Comparison of ENCODE assay signal across 8 mouse cellular contexts in the genomic region with DNA sequence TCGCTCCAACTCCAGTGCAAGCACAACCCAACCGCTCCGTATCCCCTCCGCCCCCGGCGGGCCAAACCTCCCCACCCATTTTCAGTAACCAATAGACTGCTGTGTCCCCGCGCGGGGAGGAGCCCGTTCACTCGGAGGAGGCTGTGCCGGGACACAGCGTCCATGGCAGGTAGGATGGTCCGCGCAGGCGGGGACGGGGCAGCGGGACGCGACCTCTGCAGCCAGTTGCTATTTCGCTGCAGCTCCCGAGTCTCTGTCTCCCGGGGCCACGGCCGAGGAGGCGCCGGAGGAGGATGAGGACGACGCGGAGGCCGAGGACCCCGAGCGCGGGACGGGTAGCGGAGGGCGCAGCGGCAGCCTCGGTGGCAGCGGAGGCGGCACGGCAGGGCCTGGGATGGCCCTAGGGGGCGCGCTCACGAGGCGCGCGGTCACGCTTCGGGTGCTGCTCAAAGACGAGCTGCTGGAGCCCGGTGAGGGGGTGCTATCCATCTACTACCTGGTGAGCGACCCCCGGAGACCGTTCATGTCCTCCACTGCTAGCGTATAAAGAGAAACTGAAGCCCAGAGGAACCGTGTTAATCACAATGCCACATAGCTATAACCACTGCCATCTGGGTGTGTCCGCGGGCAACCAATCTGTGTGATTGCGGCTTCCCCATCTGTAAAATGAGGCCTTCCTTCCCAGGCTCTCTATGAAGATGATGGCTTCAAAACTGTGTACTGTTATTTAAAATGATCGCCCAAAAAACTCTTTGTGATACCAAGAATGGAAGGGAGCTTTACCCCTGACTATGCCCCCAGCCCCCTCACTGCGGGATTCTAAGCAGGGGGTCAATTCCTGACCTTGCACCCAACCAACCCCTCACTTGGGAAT. TPM values are rescaled to one million over a fixed set of nuclear protein-coding genes. Genes with fewer than 3 reads are reported as not detected.
DNase-seq lines count a peak whose midpoint lies in the region; ATAC-seq and TF ChIP-seq lines count a peak whose summit lies in the region.

No protein-coding gene starts in this region.

- no peak for TF ChIP-seq EP300 in CH12.LX (IDR thresholded peaks at IDR 0.05; ENCODE audit: low read length)
- no peak; the same call in 1 of the 2 replicates for TF ChIP-seq EP300 in heart, postnatal 0 days (IDR thresholded peaks at IDR 0.05; ENCODE audit: low read depth)

- H3K4me2 ChIP-seq in CH12.LX (ENCODE audit: insufficient read depth, low read depth, poor library complexity, severe bottlenecking) = peak overlapping the region; percentile 94
- H3K4me2 ChIP-seq in forebrain, embryonic 11.5 days (ENCODE audit: low read depth, low read length, severe bottlenecking) = peak overlapping the region; percentile 99
- H3K4me2 ChIP-seq in heart, postnatal 0 days (ENCODE audit: low read depth, low read length) = peak overlapping the region; percentile 98
- peak overlapping the region; percentile 87 for H3K4me2 ChIP-seq in liver, embryonic 16.5 days (ENCODE audit: low read depth, low read length)
- H3K4me2 ChIP-seq in neural tube, embryonic 13.5 days = peak overlapping the region; percentile 91

- TF ChIP-seq CTCF in CH12.LX (conservative IDR thresholded peaks at IDR 0.05 in 1 of 2, IDR thresholded peaks at IDR 0.05 in 1 of 2; ENCODE audit: low read depth in 2 of 2, low read length in 2 of 2) = peak in 1 of 2 experiments; percentile 57; a peak in 2 of 4 replicates
- TF ChIP-seq CTCF in heart, postnatal 0 days (IDR thresholded peaks at IDR 0.05; ENCODE audit: low read depth) = peak; percentile 17; the same call in 1 of the 2 replicates
- no peak for TF ChIP-seq CTCF in testis, adult 2 months (IDR thresholded peaks at IDR 0.05; ENCODE audit: control insufficient read depth, insufficient read depth, insufficient replicate concordance, low read depth, low read length)

- no peak for TF ChIP-seq RAD21 in CH12.LX (IDR thresholded peaks at IDR 0.05; ENCODE audit: low read depth, low read length)

- 2% methylated on average over 60 of the region's 62 CpGs for WGBS in forebrain, embryonic 11.5 days
- 1% methylated on average over 58 of the region's 62 CpGs for WGBS in heart, postnatal 0 days
- 1% methylated on average over 62 of the region's 62 CpGs for WGBS in liver, embryonic 16.5 days (ENCODE audit: insufficient replicate concordance)
- 1% methylated on average over 61 of the region's 62 CpGs for WGBS in neural tube, embryonic 13.5 days

- dilution Hi-C loops in CH12.LX (cut with MboI; ENCODE audit: extremely low pct_ligation_motif_present, extremely low pct_unique_long_range_greater_than_20kb, low sequenced_read_pairs) = no loop called here

- peaks cover 16 to 28% of the 10 kb centered on the region in 2 experiments for H3K36me3 ChIP-seq in CH12.LX (replicated peaks in 1 of 2; ENCODE audit: control insufficient read depth in 1 of 2, insufficient read depth in 1 of 2, low read length in 1 of 2)
- peaks cover 5% of the 10 kb centered on the region; the same call in 1 of the 2 replicates for H3K36me3 ChIP-seq in forebrain, embryonic 11.5 days (ENCODE audit: control insufficient read depth, insufficient read depth, low read length)
- H3K36me3 ChIP-seq in heart, postnatal 0 days (replicated peaks; ENCODE audit: control insufficient read depth, insufficient read depth, low read length) = peaks cover 23% of the 10 kb centered on the region
- no peaks in the 10 kb centered on the region for H3K36me3 ChIP-seq in liver, embryonic 16.5 days (ENCODE audit: control insufficient read depth, insufficient read depth)
- peaks cover 31% of the 10 kb centered on the region for H3K36me3 ChIP-seq in neural tube, embryonic 13.5 days
- no peaks in the 10 kb centered on the region for H3K36me3 ChIP-seq in testis, adult 2 months (ENCODE audit: control insufficient read depth, insufficient read depth, low read length)

- ATAC-seq in forebrain, embryonic 11.5 days (replicated peaks; ENCODE audit: low FRiP score) = peak; percentile 90
- ATAC-seq in heart, postnatal 0 days (ENCODE audit: insufficient read depth, low read depth) = peak; percentile 90
- peak; percentile 89 for ATAC-seq in liver, embryonic 16.5 days (ENCODE audit: low read depth)
- ATAC-seq in neural tube, embryonic 13.5 days (ENCODE audit: low read depth) = peak; percentile 93

- peak; percentile 72 for TF ChIP-seq POLR2A in CH12.LX (IDR thresholded peaks at IDR 0.05; ENCODE audit: low read depth, low read length)
- peak; percentile 66 for TF ChIP-seq POLR2A in testis, adult 2 months (IDR thresholded peaks at IDR 0.05; ENCODE audit: control insufficient read depth, low read depth, low read length)

- H3K4me3 ChIP-seq in CH12.LX (replicated peaks in 1 of 3; ENCODE audit: low read depth in 2 of 3, low read length in 2 of 3, poor library complexity in 1 of 3) = peak overlapping the region; percentile 65 to 91 (median 77)
- H3K4me3 ChIP-seq in forebrain, embryonic 11.5 days (ENCODE audit: low read depth, low read length) = peak overlapping the region; percentile 78
- peak overlapping the region; percentile 91 for H3K4me3 ChIP-seq in heart, postnatal 0 days (ENCODE audit: low read depth, low read length)
- peak overlapping the region; percentile 79 for H3K4me3 ChIP-seq in liver, embryonic 16.5 days (ENCODE audit: low read depth, low read length)
- peak overlapping the region; percentile 67 for H3K4me3 ChIP-seq in neural tube, embryonic 13.5 days
- peak overlapping the region; percentile 82 for H3K4me3 ChIP-seq in testis, adult 2 months (ENCODE audit: control insufficient read depth, low read depth, low read length)

- peak overlapping the region; percentile 82 for H3K9ac ChIP-seq in CH12.LX (ENCODE audit: insufficient read depth, low read depth)
- H3K9ac ChIP-seq in forebrain, embryonic 11.5 days (ENCODE audit: low read length) = peak overlapping the region; percentile 83
- H3K9ac ChIP-seq in heart, postnatal 0 days (replicated peaks; ENCODE audit: low read depth, low read length) = peak overlapping the region; percentile 60
- peak overlapping the region; percentile 72 for H3K9ac ChIP-seq in liver, embryonic 16.5 days (ENCODE audit: low read depth, low read length)
- peak overlapping the region; percentile 80 for H3K9ac ChIP-seq in neural tube, embryonic 13.5 days

- peak overlapping the region; percentile 45; the same call in 1 of the 2 replicates for H3K27ac ChIP-seq in CH12.LX (ENCODE audit: insufficient read depth, low read depth)
- H3K27ac ChIP-seq in forebrain, embryonic 11.5 days (ENCODE audit: low read depth, low read length) = peak overlapping the region; percentile 94
- peak overlapping the region; percentile 81 for H3K27ac ChIP-seq in heart, postnatal 0 days (ENCODE audit: low read depth)
- peak overlapping the region; percentile 64 for H3K27ac ChIP-seq in liver, embryonic 16.5 days (ENCODE audit: low read length)
- H3K27ac ChIP-seq in neural tube, embryonic 13.5 days (replicated peaks) = peak overlapping the region; percentile 95
- H3K27ac ChIP-seq in testis, adult 2 months (ENCODE audit: control insufficient read depth, insufficient read depth, low read depth, low read length) = peak overlapping the region; percentile 79; the same call in 1 of the 2 replicates

- peaks cover 9 to 27% of the 10 kb centered on the region in 2 experiments for H3K4me1 ChIP-seq in CH12.LX (ENCODE audit: control insufficient read depth in 1 of 2, insufficient read depth in 2 of 2)
- H3K4me1 ChIP-seq in forebrain, embryonic 11.5 days (replicated peaks; ENCODE audit: control insufficient read depth, insufficient read depth, low read length) = peaks cover 8% of the 10 kb centered on the region; the same call in 1 of the 2 replicates
- H3K4me1 ChIP-seq in heart, postnatal 0 days (ENCODE audit: control insufficient read depth, insufficient read depth) = peaks cover 16% of the 10 kb centered on the region
- H3K4me1 ChIP-seq in liver, embryonic 16.5 days (ENCODE audit: control insufficient read depth, low read depth, low read length) = peaks cover 26% of the 10 kb centered on the region
- peaks cover 41% of the 10 kb centered on the region for H3K4me1 ChIP-seq in neural tube, embryonic 13.5 days (replicated peaks)
- peaks cover 36% of the 10 kb centered on the region for H3K4me1 ChIP-seq in testis, adult 2 months (ENCODE audit: control insufficient read depth, insufficient read depth, low read length)

- H3K79me2 ChIP-seq in CH12.LX (replicated peaks; ENCODE audit: control insufficient read depth, extremely low read depth, insufficient read depth, poor library complexity, severe bottlenecking) = peaks cover 5% of the 10 kb centered on the region; the same call in 1 of the 2 replicates

- no peaks in the 10 kb centered on the region for H3K27me3 ChIP-seq in CH12.LX (replicated peaks)
- no peaks in the 10 kb centered on the region for H3K27me3 ChIP-seq in forebrain, embryonic 11.5 days (ENCODE audit: control insufficient read depth, insufficient read depth, low read length)
- no peaks in the 10 kb centered on the region for H3K27me3 ChIP-seq in heart, postnatal 0 days (ENCODE audit: control insufficient read depth, insufficient read depth, low read length)
- H3K27me3 ChIP-seq in liver, embryonic 16.5 days (ENCODE audit: control insufficient read depth, insufficient read depth, low read depth, low read length) = no peaks in the 10 kb centered on the region; the same call in 1 of the 2 replicates
- no peaks in the 10 kb centered on the region for H3K27me3 ChIP-seq in neural tube, embryonic 13.5 days
- H3K27me3 ChIP-seq in testis, adult 2 months (ENCODE audit: control insufficient read depth, insufficient read depth, low read length) = no peaks in the 10 kb centered on the region

- DNase-seq in CH12.LX (ENCODE audit: extremely low read depth) = peak; percentile 89
- peak; percentile 83 for DNase-seq in c-Kit-positive CD71-positive TER-119-negative erythroid progenitor cells, embryonic 14.5 days (ENCODE audit: low read depth)
- peak; percentile 96 for DNase-seq in forebrain, embryonic 11.5 days (ENCODE audit: low spot score)
- peak; percentile 94 for DNase-seq in heart, postnatal 0 days (ENCODE audit: low spot score)
- DNase-seq in kidney, postnatal 4 days = peak; percentile 91 to 96

- in situ Hi-C loops in CH12.LX (cut with MboI; ENCODE audit: low pct_ligation_motif_present, low pct_unique_long_range_greater_than_20kb, low sequenced_read_pairs) = loop anchor here (5.0 kb wide), 1 partner anchor 37 kb away; the partner anchor contains the start of gene Shd

- H3K9me3 ChIP-seq in CH12.LX (replicated peaks; ENCODE audit: low read length) = no peaks in the 10 kb centered on the region
- H3K9me3 ChIP-seq in forebrain, embryonic 11.5 days (ENCODE audit: control insufficient read depth, low read length) = no peaks in the 10 kb centered on the region
- H3K9me3 ChIP-seq in heart, postnatal 0 days (replicated peaks; ENCODE audit: control insufficient read depth, low read length) = no peaks in the 10 kb centered on the region
- no peaks in the 10 kb centered on the region for H3K9me3 ChIP-seq in liver, embryonic 16.5 days (replicated peaks; ENCODE audit: control insufficient read depth, low read length)
- no peaks in the 10 kb centered on the region for H3K9me3 ChIP-seq in neural tube, embryonic 13.5 days

RNA-seq across cellular contexts. Expression of gene Mpnd, which starts 3.8 kb away (rescaled TPM):
- total RNA-seq in CH12.LX (2012; rRNA removed) (38.9 and 55.1 TPM in 2 replicates), CH12.LX (2014; rRNA removed) (23.4 and 24.5 TPM in 2 replicates)
- polyA plus RNA-seq in CH12.LX (2012; ENCODE audit: insufficient read length, low read depth) = 25.3 and 26.8 TPM in 2 replicates
- 164 and 191 TPM in 2 replicates for polyA plus RNA-seq in forebrain, embryonic 11.5 days (2014; fragmentation: Nextera tagmentation; extraction: Ambion mirVana)
- total RNA-seq in heart, postnatal 0 days (2014; rRNA removed; ENCODE audit: low replicate concordance) = 100 and 114 TPM in 2 replicates
- 42.5 and 42.9 TPM in 2 replicates for polyA plus RNA-seq in heart, postnatal 0 days (2015; fragmentation: Nextera tagmentation; extraction: Ambion mirVana)
- 14.9 and 16.2 TPM in 2 replicates for polyA plus RNA-seq in liver, embryonic 16.5 days (2015; fragmentation: Nextera tagmentation; extraction: Ambion mirVana)
- polyA plus RNA-seq in neural tube, embryonic 13.5 days (2015; fragmentation: Nextera tagmentation; extraction: Ambion mirVana) = 156 and 174 TPM in 2 replicates
- polyA plus RNA-seq in testis, adult 2 months (2012; rRNA removed) = 12.7 and 13.1 TPM in 2 replicates

RNA-seq across cellular contexts. Expression of gene Stap2, which starts 3.9 kb away (rescaled TPM):
- total RNA-seq in CH12.LX (2012; rRNA removed) = 2.2 and 3.2 TPM in 2 replicates
- 0.41 and 0.52 TPM in 2 replicates for total RNA-seq in CH12.LX (2014; rRNA removed)
- polyA plus RNA-seq in CH12.LX (2012; ENCODE audit: insufficient read length, low read depth) = 0.51 and 0.91 TPM in 2 replicates
- 5.3 and 6.4 TPM in 2 replicates for polyA plus RNA-seq in forebrain, embryonic 11.5 days (2014; fragmentation: Nextera tagmentation; extraction: Ambion mirVana)
- total RNA-seq in heart, postnatal 0 days (2014; rRNA removed; ENCODE audit: low replicate concordance) = 14.3 and 23.7 TPM in 2 replicates
- polyA plus RNA-seq in heart, postnatal 0 days (2015; fragmentation: Nextera tagmentation; extraction: Ambion mirVana) = 16.0 and 17.2 TPM in 2 replicates
- 3.5 and 4.5 TPM in 2 replicates for polyA plus RNA-seq in liver, embryonic 16.5 days (2015; fragmentation: Nextera tagmentation; extraction: Ambion mirVana)
- 6.4 and 7.4 TPM in 2 replicates for polyA plus RNA-seq in neural tube, embryonic 13.5 days (2015; fragmentation: Nextera tagmentation; extraction: Ambion mirVana)
- 18.4 and 19.1 TPM in 2 replicates for polyA plus RNA-seq in testis, adult 2 months (2012; rRNA removed)

RNA-seq across cellular contexts. Expression of gene Fsd1, which starts 23.0 kb away (rescaled TPM):
- total RNA-seq in CH12.LX (2012; rRNA removed) (0.21 and 0.50 TPM in 2 replicates), CH12.LX (2014; rRNA removed) (not detected in 2 replicates)
- not detected in 2 replicates for polyA plus RNA-seq in CH12.LX (2012; ENCODE audit: insufficient read length, low read depth)
- 61.9 and 71.1 TPM in 2 replicates for polyA plus RNA-seq in forebrain, embryonic 11.5 days (2014; fragmentation: Nextera tagmentation; extraction: Ambion mirVana)
- total RNA-seq in heart, postnatal 0 days (2014; rRNA removed; ENCODE audit: low replicate concordance) = not detected in 2 replicates
- 0.26 and 0.51 TPM in 2 replicates for polyA plus RNA-seq in heart, postnatal 0 days (2015; fragmentation: Nextera tagmentation; extraction: Ambion mirVana)
- 0.22 and 0.26 TPM in 2 replicates for polyA plus RNA-seq in liver, embryonic 16.5 days (2015; fragmentation: Nextera tagmentation; extraction: Ambion mirVana)
- polyA plus RNA-seq in neural tube, embryonic 13.5 days (2015; fragmentation: Nextera tagmentation; extraction: Ambion mirVana) = 145 and 165 TPM in 2 replicates
- polyA plus RNA-seq in testis, adult 2 months (2012; rRNA removed) = 2.3 and 2.4 TPM in 2 replicates

RNA-seq across cellular contexts. Expression of gene Sh3gl1, which starts 27.1 kb away (rescaled TPM):
- total RNA-seq in CH12.LX (2012; rRNA removed) = 29.3 and 33.5 TPM in 2 replicates
- 38.0 and 39.4 TPM in 2 replicates for total RNA-seq in CH12.LX (2014; rRNA removed)
- 32.1 and 39.0 TPM in 2 replicates for polyA plus RNA-seq in CH12.LX (2012; ENCODE audit: insufficient read length, low read depth)
- 129 and 133 TPM in 2 replicates for polyA plus RNA-seq in forebrain, embryonic 11.5 days (2014; fragmentation: Nextera tagmentation; extraction: Ambion mirVana)
- total RNA-seq in heart, postnatal 0 days (2014; rRNA removed; ENCODE audit: low replicate concordance) = 45.8 and 61.1 TPM in 2 replicates
- polyA plus RNA-seq in heart, postnatal 0 days (2015; fragmentation: Nextera tagmentation; extraction: Ambion mirVana) = 43.5 and 49.5 TPM in 2 replicates
- polyA plus RNA-seq in liver, embryonic 16.5 days (2015; fragmentation: Nextera tagmentation; extraction: Ambion mirVana) = 44.9 and 46.0 TPM in 2 replicates
- polyA plus RNA-seq in neural tube, embryonic 13.5 days (2015; fragmentation: Nextera tagmentation; extraction: Ambion mirVana) = 112 and 114 TPM in 2 replicates
- 91.9 and 105 TPM in 2 replicates for polyA plus RNA-seq in testis, adult 2 months (2012; rRNA removed)

RNA-seq across cellular contexts. Expression of gene Chaf1a, which starts 30.9 kb away (rescaled TPM):
- total RNA-seq in CH12.LX (2012; rRNA removed) (39.3 and 55.0 TPM in 2 replicates), CH12.LX (2014; rRNA removed) (18.4 and 18.6 TPM in 2 replicates)
- polyA plus RNA-seq in CH12.LX (2012; ENCODE audit: insufficient read length, low read depth) = 97.1 and 135 TPM in 2 replicates
- 38.0 and 38.6 TPM in 2 replicates for polyA plus RNA-seq in forebrain, embryonic 11.5 days (2014; fragmentation: Nextera tagmentation; extraction: Ambion mirVana)
- 2.8 and 8.3 TPM in 2 replicates for total RNA-seq in heart, postnatal 0 days (2014; rRNA removed; ENCODE audit: low replicate concordance)
- 2.9 and 3.0 TPM in 2 replicates for polyA plus RNA-seq in heart, postnatal 0 days (2015; fragmentation: Nextera tagmentation; extraction: Ambion mirVana)
- polyA plus RNA-seq in liver, embryonic 16.5 days (2015; fragmentation: Nextera tagmentation; extraction: Ambion mirVana) = 14.5 TPM in 2 replicates
- polyA plus RNA-seq in neural tube, embryonic 13.5 days (2015; fragmentation: Nextera tagmentation; extraction: Ambion mirVana) = 6.3 and 8.0 TPM in 2 replicates
- polyA plus RNA-seq in testis, adult 2 months (2012; rRNA removed) = 70.3 and 71.8 TPM in 2 replicates

Comparison
In these comparisons a context has a peak if more than half of its experiments do, and no peak if none do; other contexts are left out.
1. Peak in every context shown above with its lines: DNase-seq, ATAC-seq, H3K4me3 ChIP-seq and H3K27ac ChIP-seq.
2. H3K27ac ChIP-seq: peak in every context shown above with its lines; median percentile 95 in neural tube, embryonic 13.5 days; 94 in forebrain, embryonic 11.5 days; 81 in heart, postnatal 0 days; 79 in testis, adult 2 months; 64 in liver, embryonic 16.5 days; 45 in CH12.LX.
3. RNA of gene Fsd1, which starts 23.0 kb away (polyA plus RNA-seq): 145 to 165 TPM in neural tube, embryonic 13.5 days and 61.9 to 71.1 TPM in forebrain, embryonic 11.5 days; 2.3 to 2.4 TPM in testis, adult 2 months, not detected in CH12.LX, 0.26 to 0.51 TPM in heart, postnatal 0 days and 0.22 to 0.26 TPM in liver, embryonic 16.5 days; every median in the first group is over 10 times any median in the second.